Mouse (Mus musculus): ENCODE data around the gene Mgst3.
A peak's percentile ranks its signal among the peaks of the same experiment; 100 is the strongest.

The Mgst3 gene

GRCm38 (mm10) chr1:167387796-167388195 is 5.8 kb downstream of the Mgst3 start:
- DNase-seq (ENCODE audit: low spot score) = no peak

GRCm38 (mm10) chr1:167387310-167387709 is 6.3 kb downstream of the Mgst3 start:
- no peak for DNase-seq (ENCODE audit: low spot score)

- no peak for DNase-seq (ENCODE audit: low spot score)
Observed at GRCm38 (mm10) chr1:167386466-167386865, 7.2 kb downstream of the Mgst3 start.

DNA sequence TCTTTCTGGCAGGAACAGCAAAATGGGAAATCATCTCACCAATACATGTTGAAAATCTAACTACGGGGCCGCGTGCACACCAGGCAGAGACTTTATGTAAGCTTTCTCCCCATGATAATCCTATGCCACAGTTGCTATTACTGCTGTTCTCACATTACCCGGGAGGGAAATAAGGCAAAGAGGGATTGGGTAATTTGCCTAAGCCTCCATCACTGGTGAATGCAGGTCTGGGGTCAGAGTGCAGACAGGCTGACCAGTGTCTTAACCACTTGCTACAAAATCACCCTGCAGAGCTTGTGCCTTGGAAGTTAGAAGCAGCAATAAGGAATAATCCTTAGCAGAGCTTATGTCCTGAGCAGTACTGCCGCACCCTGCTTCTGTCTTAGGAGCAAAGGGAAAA is 8.0 kb downstream of the Mgst3 start:
- no peak for DNase-seq (ENCODE audit: low spot score)

GRCm38 (mm10) chr1:167385211-167385610 is 8.4 kb downstream of the Mgst3 start:
- DNase-seq (ENCODE audit: low spot score) = no peak

- no peak for DNase-seq (ENCODE audit: low spot score)
Observed at GRCm38 (mm10) chr1:167384156-167384555, 9.5 kb downstream of the Mgst3 start.

DNA sequence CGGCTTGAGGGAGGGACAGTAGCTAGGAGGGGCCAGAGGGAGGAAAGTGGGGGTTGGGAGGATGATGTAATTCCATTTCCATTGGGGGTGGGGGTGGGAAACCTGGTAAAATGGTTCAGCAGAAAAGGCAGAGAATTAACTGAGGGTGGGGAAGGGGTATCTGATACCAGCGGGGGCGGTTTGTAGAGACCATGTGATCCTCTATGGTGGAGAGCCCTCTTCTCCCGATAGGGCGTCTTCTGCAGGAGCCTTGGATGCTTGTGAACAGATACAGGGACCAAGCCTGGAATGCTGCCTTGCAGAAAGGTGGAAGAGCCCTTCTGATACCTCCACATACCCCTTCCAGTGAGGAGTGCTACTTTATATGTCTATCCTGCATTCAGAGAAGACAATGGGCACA is 10.5 kb downstream of the Mgst3 start:
- no peak for DNase-seq (ENCODE audit: low spot score)

DNA sequence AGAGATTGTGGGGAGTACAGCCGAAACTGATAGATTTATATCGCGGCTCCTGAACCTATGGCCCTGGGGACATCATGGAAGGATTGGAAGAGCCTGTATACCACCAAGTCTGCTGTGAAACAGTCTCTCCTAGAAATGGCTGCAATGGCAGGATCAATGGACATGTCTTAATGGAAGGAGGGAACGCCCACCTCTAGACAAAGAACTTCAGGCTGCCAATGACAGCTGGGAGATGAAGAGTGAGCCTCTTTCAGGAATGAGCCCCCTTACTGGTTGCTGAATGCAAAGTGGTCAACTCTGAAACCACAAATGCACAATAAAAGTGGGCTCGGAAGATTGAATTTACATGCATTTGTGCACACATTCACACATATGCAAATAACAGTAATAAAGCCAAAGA is 10.9 kb downstream of the Mgst3 start:
- no peak for DNase-seq (ENCODE audit: low spot score)

GRCm38 (mm10) chr1:167382316-167382715 is 11.3 kb downstream of the Mgst3 start:
- DNase-seq (ENCODE audit: low spot score) = no peak

GRCm38 (mm10) chr1:167381050-167382015 is 12.3 kb downstream of the Mgst3 start:
- no peak for DNase-seq (ENCODE audit: low spot score)

- no peak for DNase-seq (ENCODE audit: low spot score)
Observed at GRCm38 (mm10) chr1:167380223-167380622, 13.4 kb downstream of the Mgst3 start.

GRCm38 (mm10) chr1:167379751-167380150 is 13.9 kb downstream of the Mgst3 start:
- DNase-seq (ENCODE audit: low spot score) = no peak

DNA sequence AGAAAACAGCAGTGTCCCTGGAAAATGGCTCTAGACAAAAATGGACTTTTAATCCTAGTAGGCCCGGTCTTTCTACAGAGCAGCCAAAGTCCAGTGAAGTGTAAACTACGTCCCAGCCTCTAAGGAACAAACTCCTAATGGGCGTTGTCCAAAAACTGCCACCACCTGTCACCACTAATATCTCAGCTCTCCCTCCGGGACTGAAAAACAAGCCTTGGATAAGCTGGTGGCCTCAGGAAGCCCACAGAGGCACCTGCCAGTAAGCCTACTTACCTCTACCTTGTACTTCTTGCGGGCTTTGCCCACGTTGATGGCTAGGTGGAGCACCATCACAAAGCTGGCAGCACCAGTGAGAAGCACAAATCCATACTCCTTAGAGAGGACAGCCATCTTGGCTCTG is 15.6 kb downstream of the Mgst3 start:
- DNase-seq (ENCODE audit: low spot score) = no peak

DNA sequence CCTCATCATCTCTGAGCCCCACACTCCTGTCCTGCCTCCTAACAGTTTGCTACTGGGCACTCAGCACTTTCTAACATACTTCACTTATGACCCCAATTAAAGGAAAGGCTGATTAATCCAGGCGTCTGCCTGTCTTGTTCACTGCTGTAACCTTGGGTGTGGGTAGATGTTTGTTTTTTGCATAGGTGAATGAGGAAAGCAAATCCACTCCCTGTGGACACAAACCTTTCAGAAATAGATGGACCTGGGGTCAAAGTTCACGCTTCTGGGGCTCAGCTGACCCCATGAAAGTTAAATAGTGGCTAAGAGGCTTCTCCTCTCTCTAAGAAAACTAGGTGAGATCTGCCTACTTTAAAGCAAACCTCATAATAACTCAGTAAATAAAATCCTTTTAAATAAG is 18.7 kb downstream of the Mgst3 start:
- no peak for DNase-seq (ENCODE audit: low spot score)

DNA sequence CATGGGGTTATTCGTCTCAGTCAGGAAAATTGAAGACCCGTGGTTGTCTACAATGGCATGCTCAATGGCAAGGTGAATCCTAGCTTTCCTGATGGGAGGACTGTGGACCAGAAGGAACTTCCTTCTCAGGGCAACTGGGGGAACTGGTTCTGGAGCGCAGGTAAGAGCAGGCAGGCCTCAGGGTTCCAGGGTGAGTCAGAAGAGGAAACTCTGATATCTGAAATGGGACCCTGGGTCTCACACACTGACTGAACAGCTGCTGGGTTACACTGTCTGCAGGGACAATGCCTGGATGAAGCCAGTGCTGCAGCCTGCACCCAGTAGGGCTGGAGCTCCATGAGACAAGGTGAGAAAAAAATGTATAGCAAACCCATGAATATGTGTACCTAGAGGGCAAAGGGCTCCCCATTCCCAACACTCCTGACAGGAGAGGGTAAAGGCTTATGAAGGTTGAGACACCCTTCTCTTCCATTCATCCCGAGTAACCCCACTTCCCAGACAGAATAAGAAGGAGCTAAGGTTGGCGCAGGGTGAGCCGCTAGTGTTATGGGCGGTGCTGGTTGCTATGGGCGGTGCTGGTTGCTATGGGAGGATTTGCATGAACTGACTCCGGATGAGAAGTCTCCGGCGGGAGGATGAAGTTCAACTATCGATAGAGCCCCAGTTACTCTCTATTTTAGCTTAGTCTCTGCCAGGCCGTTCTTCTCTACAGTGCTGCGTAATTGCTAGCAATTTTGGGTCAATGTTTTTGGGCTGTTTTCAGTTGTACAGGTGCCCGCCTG is 19.4 kb downstream of the Mgst3 start:
- DNase-seq (ENCODE audit: low spot score) = peak; percentile 47

GRCm38 (mm10) chr1:167372739-167373138 is 20.9 kb downstream of the Mgst3 start:
- no peak for DNase-seq (ENCODE audit: low spot score)

DNA sequence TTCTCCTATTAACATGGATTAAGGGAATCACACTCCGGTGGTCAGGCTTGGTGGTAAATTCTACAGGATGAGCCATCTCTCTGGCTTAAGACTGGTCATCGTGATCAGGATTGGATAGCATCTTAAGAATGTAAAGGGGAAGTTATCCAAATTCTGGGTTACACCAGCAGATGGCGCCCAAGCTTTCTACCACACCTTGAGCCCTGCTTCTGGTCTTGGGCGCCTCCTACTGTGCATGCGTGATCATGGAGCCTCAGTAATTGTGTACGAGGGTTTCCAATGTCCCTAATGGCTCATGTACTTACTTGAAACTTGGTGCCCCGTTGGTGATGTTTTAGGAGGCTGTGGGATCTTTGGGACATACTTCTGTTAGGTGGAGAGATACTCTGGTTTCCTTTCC is 23.7 kb downstream of the Mgst3 start:
- DNase-seq (ENCODE audit: low spot score) = peak; percentile 95

GRCm38 (mm10) chr1:167368513-167368912 is 25.1 kb downstream of the Mgst3 start:
- DNase-seq (ENCODE audit: low spot score) = no peak

- DNase-seq (ENCODE audit: low spot score) = no peak
Observed at GRCm38 (mm10) chr1:167368018-167368417, 25.6 kb downstream of the Mgst3 start.

GRCm38 (mm10) chr1:167366621-167367020 is 27.0 kb downstream of the Mgst3 start:
- DNase-seq (ENCODE audit: low spot score) = no peak

DNA sequence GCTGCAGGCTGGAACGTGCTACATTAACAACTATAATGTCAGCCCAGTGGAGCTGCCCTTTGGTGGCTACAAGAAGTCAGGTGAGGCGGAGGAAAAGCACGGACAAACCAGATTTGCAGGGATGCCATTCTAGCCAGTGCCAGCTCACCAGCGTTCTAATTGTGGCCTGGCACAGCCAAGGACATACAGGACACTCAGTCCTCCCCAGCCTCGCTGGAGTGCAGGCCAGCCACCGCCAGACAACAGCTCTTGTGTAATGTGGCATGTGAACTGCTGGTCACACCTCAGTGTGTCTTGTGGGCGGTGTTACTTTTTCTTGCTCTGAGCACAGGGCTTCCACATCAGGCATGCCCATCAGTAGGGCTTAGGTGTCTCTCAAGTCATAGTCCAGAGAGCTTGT is 27.8 kb downstream of the Mgst3 start:
- no peak for DNase-seq (ENCODE audit: low spot score)

GRCm38 (mm10) chr1:167363322-167363721 is 30.3 kb downstream of the Mgst3 start:
- no peak for DNase-seq (ENCODE audit: low spot score)

- DNase-seq (ENCODE audit: low spot score) = no peak
Observed at GRCm38 (mm10) chr1:167362819-167363218, 30.8 kb downstream of the Mgst3 start.
